Mouse (Mus musculus): ENCODE measurements at regions not wholly inside any gene's neighbourhood (a gene's known extent, or its start where the extent isn't known, plus 50 kb on each side); places are given as distances from the start of the nearest gene placed in this dataset.
"Not testable (repeated sequence)": the region's sequence is repeated elsewhere in the genome, so short reads cannot be mapped to it uniquely, and the experiment has no call there.

DNA sequence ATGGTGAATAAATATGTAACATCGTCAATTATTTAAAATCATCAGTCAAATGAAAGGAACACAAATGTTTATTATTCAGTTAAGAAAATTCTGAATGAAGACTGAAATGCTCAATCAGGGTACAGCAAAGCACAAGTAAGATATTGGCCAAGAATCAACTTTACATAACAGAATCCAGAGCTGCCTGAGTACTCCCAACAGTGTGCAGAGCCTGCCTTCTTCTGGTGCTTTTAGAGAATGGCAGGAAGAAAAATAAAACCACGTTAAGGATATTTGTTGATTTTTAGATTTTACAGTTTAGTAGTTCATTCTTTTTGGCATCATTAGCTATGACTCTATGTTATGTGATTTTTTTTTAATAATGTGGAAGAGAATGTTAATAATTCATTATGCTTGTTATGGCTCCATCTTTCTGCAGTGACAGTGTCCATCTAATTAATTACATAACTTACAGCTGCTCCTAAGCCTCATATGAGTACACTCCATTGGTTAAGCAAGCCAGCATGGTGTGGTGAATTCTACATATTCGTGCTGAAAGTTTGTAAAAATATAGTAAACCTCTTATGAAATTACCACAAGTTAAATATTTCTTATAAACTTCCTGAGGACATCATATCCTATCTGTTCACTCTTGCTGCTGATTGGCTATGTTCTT is 579.0 kb downstream of the Kcna4 start:
- DNase-seq, result no peak

DNA sequence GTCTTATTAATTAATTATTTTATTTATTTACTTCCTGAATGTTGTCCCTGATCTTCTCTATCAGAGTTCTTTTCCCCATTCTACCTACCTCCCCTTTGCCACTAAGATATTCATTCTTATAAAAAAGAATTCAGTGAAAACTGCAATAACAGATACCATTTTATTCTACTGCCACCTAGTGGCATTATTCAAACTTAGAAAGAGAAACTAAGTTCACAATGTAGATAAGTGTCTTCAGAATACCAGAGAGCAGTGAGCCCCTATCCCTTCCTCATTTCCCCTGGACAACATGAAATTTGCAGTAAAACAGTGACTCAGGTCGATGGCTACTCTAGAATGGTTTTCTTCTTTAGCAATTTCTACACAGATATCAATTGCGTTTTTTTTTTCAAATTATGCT is 589.2 kb downstream of the Kcna4 start:
- DNase-seq, result no peak

DNA sequence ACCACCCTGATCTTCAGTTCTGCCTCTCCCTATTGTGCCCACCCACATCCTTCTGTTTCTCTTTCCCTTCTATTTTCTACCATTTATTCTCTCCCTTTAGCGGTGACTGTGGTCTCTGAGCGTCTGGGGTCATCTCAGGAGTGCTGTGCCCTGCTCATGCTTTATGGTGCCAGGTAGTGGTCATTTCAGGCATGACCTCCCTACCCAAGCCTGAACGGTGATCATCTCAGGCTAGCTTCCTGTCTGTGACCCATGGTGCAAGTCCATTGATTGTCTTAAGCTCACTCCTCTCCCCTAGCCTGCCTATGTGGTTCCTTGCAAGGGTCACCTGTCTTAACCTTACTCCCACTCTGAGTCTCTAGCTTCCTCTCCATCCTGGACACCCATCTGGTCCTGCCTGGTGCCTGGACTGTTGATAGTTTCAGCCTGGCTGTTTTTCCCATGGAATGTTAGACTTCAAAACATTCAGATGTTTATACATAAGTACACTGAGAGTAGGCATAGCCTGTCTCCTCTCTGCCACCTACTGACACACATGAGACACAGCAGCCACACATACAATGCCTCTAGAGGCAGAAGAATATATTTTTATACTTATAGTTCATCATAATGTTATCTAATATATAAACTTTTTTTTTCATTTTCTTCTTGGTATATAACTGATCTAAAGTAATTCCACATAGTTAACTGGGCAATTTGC is 595.8 kb downstream of the Kcna4 start:
- no peak for DNase-seq

DNA sequence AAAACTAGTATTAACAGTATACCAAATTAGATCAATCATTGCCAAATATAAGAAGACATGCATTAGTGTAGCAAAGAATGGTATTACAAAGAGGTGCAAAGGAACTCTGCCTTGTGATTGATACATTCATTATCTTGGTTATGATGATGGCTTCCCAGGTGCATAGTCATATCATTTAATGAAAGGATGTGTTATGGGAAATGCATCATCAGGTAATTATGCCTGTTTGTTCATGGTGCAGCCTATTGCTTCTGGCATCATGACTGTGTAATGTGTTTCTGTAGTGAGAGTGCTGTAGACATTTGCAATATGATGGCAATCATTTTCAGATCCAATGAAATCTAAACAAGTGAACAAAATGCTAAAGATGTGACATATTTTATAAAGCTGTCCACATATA is 597.8 kb downstream of the Kcna4 start:
- DNase-seq, result no peak

DNA sequence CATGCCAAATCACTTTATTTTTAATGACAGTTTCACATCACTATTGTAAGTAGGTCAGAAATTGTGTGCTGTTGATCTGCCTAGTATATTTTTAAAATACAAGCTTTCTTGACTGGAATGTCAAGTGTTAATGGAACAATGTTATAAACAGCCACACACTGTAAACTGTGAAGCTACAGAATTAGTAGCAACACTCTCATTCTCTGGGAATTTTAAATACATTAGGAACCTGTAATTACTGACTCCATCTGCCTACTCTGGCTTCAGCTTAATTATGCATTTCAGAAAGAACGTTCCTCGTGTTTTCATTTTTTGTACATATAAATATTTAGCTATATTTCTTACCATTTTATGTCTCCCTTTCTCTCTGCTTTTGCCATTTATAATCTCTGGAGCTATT is 634.7 kb downstream of the Kcna4 start:
- no peak for DNase-seq

DNA sequence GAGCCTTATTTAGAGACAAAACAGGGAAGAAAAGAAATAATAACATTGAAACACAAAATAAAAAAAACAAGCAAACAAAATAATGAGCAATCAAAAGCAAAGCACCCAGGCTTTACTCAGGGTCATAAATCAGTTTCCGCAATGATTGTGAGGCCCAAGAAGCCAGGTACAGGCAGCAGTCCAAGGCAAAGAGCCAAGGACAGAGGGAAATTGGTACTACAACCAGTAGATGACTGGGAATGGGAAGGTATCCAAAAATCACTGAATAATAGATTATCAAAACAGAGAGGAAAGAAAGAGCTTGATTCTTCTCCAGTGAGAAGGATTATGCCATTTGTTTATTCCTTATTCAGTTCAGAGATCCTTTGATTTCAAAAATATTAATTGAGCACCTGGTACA is 636.2 kb downstream of the Kcna4 start:
- no peak for DNase-seq

DNA sequence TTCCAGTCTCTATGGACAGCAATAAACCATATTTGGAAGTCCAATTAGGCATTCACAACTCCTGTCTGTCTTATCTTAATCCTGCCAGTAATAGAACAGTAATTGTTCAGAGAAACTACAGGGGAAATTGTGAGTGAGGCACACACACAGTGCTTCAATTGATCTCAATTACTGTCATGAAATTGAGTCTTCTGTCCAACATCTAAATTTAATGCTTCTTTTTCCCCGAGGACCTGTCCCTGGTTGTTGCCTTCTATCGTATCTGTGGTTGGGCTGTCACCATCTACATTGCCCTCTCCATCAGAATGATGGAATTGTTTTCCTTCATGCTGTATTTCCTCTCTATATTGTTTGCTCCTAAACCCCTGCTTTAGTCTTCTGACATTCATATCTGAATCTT is 644.9 kb downstream of the Kcna4 start:
- DNase-seq, result no peak

DNA sequence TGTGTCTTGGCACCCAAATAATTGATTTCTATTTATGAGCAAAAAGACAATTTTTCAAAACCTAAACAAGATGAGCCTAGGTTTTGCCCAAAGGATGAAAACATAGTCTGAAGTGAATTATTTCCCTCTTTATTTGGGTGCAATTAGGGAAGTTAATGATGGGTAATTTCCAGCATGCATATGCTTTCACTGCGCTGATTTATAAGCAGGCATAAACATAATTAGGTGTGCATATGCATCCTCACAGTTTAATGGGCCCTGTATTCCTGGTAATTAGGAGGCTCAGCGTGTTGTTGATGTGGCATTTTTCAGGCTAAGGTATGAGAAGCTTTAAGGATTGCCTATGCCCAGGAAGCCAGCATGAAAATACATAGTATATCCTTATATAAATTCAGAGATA is 645.3 kb downstream of the Kcna4 start:
- DNase-seq, result no peak

DNA sequence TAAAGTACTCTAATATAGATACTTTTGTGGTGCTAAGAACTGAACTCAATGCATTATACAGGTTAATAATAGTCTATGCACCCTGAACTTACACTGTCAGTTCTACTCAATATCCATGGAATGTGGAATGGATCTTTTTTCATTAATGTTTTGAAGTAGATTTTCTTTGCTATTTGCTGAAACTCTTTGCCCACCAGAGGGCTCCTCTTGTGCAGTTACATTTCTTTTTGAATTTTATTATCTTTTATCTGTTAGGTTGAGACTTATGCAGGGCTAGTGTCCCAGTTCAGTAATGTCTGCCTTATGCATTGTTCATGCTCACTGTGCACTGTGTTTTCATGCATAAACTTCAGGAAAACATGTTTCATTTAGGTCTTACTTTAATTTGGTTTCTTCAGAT is 650.9 kb downstream of the Kcna4 start:
- no peak for DNase-seq

DNA sequence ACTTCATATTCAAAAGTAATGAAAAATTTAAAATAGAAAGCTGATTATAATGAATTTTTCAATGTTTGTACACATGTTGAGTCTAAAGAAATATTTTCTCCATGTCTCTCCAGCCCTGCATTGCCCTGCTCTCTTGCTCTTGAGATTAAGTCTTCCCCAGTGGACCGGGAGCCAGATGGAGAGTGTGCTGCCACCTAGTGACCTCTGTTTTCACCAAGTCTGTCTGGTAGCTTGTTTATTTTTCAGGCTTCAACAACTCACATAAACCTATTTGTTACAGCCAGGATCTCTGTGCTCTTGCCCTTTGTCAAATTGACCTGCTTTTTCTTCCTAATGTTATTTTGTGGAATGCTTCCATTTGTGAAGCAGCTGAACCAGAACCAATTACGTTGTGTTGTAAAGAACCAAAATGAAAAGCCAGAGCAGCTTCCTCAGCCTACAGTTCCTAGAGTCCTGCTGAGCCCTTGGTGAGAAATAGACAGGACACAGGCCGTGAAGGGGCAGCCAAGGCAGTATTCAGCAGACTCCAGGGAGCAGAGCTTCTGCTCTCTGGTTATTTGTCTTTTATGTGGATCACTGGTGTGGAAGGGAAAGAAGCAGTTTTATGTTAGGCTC is 655.5 kb downstream of the Kcna4 start:
- DNase-seq, result no peak

DNA sequence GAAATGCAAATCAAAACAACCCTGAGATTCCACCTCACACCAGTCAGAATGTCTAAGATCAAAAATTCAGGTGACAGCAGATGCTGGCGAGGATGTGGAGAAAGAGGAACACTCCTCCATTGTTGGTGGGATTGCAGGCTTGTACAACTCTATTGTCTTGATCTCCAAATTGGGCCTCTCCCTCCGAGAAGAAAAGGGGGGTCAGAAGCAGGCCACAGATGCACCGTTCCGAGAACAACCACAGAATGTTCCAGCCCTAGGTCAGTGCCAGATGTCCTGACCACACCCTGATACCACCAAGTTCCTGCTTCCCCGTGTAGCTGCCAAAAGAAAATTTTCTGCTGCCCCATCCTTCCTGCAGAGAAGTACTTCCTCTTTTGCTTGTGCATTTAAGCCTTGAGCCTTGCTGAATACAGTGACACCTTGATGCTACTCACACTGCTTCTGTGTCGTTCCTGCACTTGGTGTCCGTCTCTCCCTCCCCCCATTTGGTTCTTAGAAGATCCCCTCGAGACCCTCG is 665.2 kb downstream of the Kcna4 start:
- not testable (repeated sequence) for DNase-seq

DNA sequence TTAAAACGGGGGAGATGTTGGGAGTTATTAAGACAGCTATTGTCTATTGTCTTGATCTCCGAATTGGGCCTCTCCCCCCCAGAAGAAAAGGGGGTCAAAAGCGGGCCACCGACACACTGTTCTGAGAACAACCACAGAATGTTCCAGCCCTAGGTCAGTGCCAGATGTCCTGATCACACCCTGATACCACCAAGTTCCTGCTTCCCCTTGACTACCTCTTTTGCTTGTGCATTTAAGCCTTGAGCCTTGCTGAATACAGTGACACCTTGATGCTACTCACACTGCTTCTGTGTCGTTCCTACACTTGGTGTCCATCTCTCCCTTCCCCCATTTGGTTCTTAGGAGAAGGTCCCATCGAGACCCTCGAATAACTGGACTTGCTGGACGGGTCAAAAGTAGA is 673.5 kb downstream of the Kcna4 start:
- not testable (repeated sequence) for DNase-seq

DNA sequence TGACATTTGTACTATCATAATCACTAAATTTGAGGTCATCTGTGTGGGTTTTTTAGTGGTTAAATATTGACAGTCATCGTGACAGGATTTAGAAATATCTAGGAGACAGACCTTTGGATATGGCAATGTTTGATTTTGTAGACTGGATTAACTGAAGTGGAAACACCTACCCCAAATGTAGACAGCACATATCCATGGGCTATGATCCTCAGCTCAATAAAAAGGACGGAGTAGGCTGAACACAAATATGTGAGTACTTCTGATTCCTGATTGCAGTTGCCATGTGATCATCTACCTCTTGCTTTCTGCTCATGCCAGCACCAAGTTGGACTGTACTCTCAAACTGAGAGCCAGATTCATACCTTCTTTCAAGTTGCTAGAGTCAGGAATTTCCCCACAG is 674.4 kb downstream of the Kcna4 start:
- no peak for DNase-seq

DNA sequence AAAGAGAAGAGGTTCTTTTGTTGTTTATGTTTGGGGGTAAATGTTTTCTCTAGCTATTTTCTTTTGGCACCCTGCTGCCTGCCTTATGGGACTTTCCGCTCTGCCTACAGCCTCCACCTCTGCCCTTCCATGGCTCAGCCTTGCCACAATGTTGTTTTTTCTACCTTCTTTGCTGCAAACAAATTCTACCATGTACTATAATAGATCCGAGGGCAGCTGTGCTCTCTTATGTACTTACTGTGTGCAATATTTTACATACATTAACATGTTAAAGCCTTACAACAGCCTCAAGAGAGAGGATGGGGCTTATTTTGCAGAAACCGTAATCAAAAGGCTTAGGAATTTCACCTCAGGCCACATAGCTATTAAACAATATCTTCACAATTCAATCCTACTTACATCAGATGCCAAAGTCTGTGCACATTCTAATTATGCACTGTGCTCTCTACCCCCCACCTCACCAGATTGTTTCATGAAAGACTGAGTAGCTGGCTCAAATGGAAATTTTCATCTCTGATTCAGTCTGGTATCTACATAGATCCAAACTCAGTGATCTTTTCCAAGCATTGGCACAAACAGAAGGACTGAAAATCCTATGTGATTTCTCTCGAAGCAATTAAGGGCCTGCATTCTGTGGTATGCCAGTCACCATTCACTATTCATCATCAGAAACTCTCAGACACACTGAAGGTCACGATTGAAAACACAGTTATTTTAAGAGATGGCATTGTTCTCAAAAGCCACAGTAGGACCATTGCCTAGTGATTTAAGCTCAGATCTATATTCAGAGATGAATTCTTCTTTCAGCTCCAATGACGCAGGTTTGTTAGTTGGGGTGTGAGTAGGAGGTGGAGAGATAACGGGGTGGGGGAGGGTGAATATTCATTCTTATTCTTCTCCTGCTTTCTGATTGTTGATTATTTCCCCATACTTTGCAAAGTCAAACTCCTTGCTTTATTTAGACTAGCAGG is 675.2 kb downstream of the Kcna4 start:
- DNase-seq, result peak; percentile 58

DNA sequence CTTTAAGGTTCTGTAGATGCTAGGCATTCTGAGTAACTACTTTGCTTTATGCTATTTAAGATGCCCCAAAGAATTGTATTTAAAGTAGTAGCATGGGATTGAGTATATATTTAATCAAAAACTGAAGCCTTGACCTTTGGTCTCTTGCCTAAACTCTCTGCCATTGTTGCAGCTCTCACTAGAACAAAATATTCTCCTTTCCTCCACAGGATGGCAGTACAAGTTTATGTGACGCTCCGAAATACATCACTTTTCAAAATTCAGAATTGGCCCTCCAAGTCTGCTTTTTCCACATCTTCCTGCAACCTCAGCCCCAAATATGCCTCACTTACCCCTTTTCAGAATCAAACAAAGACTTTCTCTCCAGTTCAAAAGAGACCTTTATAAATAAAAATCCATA is 678.1 kb downstream of the Kcna4 start:
- no peak for DNase-seq

DNA sequence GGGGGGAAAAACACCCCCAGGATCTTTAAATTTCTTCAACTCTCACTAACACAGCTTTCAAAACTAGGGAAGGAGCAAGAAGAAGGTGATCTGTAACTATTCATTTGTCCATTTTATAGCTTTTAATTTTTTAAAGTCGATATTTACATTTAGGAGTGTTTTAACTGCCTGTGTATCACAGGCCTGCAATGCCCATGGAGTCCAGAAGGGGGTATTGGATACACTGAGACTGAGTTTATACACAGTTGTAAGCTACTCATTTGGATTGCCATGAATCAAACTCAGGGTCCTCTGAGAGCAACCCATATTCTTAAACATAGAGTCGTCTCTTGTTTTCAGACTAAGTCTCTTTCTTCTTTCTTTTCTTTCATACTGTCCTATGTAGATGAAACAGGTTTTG is 679.1 kb downstream of the Kcna4 start:
- DNase-seq, result no peak

DNA sequence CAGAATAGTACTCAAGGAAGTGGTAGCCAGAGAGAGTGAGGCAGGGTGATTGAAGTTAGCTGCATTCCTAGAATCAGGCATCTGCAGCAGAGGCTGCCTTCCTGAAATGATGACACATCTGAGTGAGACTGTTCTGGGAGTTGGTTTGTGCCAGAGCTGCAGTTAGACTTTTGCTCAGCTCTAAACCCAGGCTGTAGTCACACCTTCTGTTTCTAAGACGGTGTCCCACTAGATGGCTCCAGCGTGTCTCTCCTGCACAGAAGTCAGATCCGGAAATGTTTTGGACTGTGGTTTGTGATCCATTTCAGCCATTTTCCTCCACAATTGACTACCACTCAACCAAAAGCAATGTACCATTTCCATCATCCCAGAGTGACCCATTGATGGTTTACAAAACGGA is 683.1 kb downstream of the Kcna4 start:
- no peak for DNase-seq

DNA sequence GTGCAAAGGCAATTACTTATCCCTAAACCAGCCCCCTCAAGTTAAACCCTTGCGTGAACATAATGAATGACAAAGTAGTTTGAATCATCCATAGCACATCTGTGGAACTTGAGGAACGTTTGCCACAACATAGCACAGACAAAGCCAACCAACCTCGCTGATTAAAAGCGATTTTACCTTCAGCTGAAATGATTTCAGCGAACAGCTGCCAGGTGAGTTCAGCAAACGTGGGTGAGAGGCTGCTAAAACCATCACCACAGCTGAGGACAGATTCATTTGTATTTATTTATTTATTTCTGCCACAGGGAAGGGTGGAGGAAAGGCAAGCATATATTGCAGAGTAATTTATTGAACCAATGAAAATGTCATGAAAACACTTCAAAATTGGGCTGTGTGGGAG is 704.4 kb downstream of the Kcna4 start:
- DNase-seq, result no peak

DNA sequence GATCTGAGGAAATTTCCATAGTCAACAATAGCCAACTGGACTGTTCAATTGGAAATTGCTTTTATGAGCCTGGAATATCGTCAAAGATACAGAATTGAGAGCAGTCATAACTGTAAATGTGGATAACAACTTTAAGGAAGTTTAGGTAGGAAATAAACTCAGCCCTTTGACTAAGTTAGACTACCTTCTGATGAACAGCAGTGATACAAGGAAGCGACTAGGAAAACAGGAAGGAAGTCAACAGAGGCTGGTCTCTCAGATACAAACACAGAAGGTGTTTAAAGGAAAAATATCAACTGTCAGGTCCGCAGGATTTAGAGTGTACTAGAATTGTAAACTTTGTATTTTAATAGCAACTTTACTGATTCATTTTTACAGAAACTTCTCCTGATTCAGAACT is 721.1 kb downstream of the Kcna4 start:
- DNase-seq, result no peak

DNA sequence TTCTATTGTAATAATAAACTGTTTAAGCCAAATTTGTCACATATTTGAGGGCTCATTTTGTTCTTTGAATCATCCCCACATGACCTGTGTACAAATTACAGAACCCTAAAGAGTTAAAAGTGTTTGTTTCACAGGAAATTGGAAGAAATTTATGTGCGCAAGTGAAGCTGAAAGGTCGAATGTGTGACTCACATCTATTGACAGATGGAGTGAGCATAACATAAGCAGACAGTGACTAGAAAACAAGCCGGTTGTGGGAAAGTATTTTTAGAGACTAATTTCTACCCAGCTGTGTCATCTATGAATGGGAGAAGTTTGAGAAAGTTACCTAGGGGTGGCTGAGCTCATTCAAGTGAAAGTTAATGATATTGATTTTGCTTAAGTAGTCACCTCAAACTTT is 732.8 kb downstream of the Kcna4 start:
- peak; percentile 23 for DNase-seq

DNA sequence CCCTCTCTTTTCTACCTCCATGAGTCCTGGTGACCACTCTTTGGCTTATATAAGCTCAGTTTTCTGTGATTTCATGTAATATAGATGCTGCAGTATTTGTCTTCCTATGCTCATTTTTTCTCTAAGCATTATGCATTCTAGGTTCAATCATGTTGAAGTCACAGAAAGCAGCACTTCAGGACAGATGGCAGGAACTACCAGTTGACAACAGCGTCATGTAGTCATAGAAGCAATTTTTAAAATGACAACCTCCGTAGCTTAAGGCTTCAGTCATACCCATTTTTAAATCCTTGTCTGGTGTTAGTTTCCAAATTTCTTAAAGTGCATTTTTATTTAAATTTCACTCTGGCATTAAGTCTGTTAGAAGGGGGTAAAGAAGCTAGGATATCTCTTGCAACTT is 740.2 kb downstream of the Kcna4 start:
- DNase-seq, result peak; percentile 24

DNA sequence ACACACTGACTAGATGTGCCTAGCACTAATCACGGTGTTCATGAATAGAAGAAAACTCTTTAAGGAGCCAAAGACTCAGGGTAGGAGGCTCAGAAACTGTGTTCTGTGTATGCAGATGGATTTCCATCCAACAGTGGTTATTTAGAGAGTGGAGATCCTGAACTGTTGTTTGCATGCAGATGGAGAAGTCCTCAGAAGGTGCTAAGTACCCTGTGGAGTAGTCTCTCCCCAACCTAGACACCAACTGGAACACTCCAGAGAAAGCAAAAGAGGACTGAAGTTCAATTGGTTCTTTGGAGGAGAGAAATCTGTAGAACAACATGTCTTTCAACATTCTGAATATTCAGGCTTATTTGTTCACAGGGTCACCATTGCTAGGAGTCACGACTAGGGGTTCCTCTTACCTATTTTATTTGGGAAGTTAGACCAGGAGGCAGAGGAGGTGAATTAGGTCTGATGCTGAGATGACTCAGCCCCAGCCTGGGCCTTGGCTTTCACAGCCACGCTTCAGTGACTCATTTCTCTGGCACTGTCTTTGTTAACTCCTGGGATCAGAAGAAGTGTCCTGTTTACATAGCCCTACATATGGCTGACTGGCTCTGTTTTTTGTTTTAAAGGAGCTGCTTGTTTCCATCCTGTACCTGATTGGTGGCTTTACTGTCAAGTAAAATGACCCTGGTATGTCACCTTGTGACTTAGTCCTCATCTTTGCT is 742.0 kb downstream of the Kcna4 start:
- DNase-seq, result no peak

All from layer of hippocampus, adult 9-11 months (tissue).